Mouse (Mus musculus): ENCODE measurements around the gene Txnrd3. TPM values are rescaled to one million over a fixed set of nuclear protein-coding genes. Genes with fewer than 3 reads are reported as not detected.

The Txnrd3 gene
- polyA plus RNA-seq, 1 experiment from 2014 or later, result 9.2 TPM

DNA sequence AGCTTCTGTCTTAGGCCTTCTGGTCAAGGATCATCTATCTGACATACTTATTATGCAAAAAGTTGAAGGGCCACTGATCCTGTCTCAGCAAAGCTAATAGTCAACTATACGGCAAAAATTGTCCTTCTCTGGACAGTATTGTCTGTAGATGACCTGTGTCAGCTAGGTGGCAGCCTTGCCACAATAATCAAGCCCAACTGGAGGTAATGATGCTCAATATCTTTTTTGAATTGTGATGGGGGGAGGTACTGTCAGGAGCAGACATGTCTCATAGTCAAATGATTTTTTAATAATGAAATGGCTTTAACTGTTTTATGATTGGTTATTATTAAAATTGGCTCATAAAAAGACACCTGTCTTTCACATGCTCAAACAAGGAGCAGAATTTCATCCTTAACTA, 40.4 kb downstream of the Txnrd3 start:
- no peaks in the 10 kb centered on the region for H3K27me3 ChIP-seq (replicated peaks; ENCODE audit: low read depth, poor library complexity, severe bottlenecking)
- H3K4me3 ChIP-seq, result no peak overlapping the region
- no peak for DNase-seq (ENCODE audit: low spot score)
- no peak overlapping the region for H3K27ac ChIP-seq (replicated peaks)
- no peaks in the 10 kb centered on the region for H3K4me1 ChIP-seq
- WGBS, result 72% methylated on average over 1 of the region's 1 CpGs
- H3K9me3 ChIP-seq, result no peaks in the 10 kb centered on the region
- no peaks in the 10 kb centered on the region for H3K36me3 ChIP-seq (replicated peaks)

DNA sequence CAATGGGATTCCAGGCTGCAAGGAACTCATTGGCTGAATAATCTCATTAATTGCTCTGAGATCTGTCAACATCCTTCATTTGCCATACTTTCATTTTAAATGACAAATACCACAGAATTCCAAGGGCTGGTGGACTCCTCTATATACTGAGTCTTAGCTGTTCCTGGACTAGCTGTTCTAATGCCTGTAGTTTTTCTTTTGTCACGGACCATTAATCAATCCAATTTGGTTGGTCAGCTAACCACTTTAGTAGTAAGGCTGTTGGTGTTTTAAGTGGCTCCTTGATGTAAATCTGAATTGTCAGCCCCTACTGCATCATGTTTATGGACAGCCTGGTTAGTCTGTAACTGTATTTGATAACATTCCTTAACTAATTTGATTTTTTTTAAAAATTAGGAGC, 43.3 kb downstream of the Txnrd3 start:
- H3K4me3 ChIP-seq, result no peak overlapping the region
- H3K27me3 ChIP-seq (replicated peaks; ENCODE audit: low read depth, poor library complexity, severe bottlenecking), result no peaks in the 10 kb centered on the region
- DNase-seq (ENCODE audit: low spot score), result no peak
- H3K4me1 ChIP-seq, result no peaks in the 10 kb centered on the region
- WGBS, result 70% methylated on average over 1 of the region's 1 CpGs
- no peak overlapping the region for H3K27ac ChIP-seq (replicated peaks)
- H3K9me3 ChIP-seq, result no peaks in the 10 kb centered on the region
- no peaks in the 10 kb centered on the region for H3K36me3 ChIP-seq (replicated peaks)

DNA sequence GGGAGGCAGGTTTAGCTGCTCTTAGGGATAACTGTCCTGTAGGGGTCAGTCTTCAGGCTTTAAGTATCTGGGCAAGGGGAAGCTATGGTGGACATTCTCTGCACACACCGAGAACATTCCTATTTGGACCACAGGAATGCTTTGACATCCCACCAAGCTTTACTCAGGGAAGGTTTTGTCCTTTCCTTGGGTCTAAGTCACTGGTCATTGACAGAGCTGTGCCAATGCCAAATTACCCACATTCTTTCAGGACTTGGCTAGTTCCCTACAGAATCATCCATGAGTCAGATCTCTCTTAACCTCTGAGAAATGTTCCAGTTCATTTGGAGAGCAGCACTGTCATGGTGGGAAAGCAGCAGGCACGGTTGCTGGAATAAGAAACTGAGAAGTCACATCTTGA, 62.8 kb downstream of the Txnrd3 start:
- Histone ChIP-seq H3K9me3 (no peaks in the 10 kb centered on the region; the same call in 1 of the 2 replicates), H3K4me3 (no peak overlapping the region), H3K36me3 (replicated peaks) (no peaks in the 10 kb centered on the region), H3K27ac (replicated peaks) (no peak overlapping the region), H3K27me3 (replicated peaks; ENCODE audit: low read depth, poor library complexity, severe bottlenecking) (no peaks in the 10 kb centered on the region), H3K4me1 (no peaks in the 10 kb centered on the region)
- DNase-seq (ENCODE audit: low spot score), result no peak
- WGBS, result 84% methylated on average over 2 of the region's 2 CpGs

DNA sequence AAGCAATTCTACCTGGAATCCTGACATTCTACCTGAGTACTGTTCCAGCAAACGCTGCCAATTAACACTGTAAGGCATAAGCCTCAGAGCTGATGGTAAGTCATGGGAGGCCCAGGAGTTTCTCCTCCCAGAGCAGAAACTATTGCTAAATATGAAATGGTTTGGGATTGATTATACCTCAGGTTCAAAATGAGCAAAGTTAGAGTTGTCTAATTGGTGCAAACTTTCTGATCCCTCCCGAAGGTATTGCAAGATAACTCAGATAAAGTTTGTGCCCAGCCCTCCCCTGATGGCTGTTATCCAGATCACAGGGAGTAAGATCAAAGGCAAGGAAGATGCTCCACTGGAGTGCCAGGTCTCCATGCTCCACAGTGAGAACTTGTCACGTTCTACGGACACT, 63.5 kb downstream of the Txnrd3 start, which contains the start of gene Vmn1r40:
TSS of gene Vmn1r40 (plus strand) at position 301 of the 400 bp plus-strand sequence.
- Histone ChIP-seq H3K9me3 (no peaks in the 10 kb centered on the region; the same call in 1 of the 2 replicates), H3K4me1 (no peaks in the 10 kb centered on the region), H3K4me3 (no peak within 1 kb of the TSS), H3K27ac (replicated peaks) (no peak within 1 kb of the TSS), H3K36me3 (replicated peaks) (no peaks in the 10 kb centered on the region), H3K27me3 (replicated peaks; ENCODE audit: low read depth, poor library complexity, severe bottlenecking) (no peaks in the 10 kb centered on the region)
- WGBS, result 84% methylated on average over 4 of the region's 4 CpGs
- DNase-seq (ENCODE audit: low spot score), result no peak

DNA sequence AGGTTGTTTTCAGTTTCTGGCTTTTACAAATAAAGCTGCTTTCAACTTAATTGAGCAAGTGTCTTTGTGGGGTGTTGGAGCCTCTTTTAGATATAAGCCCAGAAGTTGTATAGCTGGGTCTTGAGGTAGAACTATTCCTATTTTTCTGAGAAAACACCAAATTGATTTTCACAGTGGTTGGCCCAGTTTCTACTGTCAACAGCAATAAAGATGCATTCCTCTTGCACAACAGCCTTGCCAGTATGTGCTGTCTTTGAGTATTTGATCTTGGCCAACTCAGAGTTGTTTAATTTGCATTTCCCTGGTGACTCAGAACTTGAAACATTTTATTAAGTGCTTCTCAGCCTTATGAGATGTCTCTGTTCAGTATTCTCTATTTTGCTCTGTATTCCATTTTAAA, 74.3 kb downstream of the Txnrd3 start:
- Histone ChIP-seq H3K4me3 (no peak overlapping the region), H3K9me3 (no peaks in the 10 kb centered on the region), H3K4me1 (no peaks in the 10 kb centered on the region), H3K36me3 (replicated peaks) (no peaks in the 10 kb centered on the region), H3K27me3 (replicated peaks; ENCODE audit: low read depth, poor library complexity, severe bottlenecking) (no peaks in the 10 kb centered on the region), H3K27ac (replicated peaks) (no peak overlapping the region)
- no peak for DNase-seq (ENCODE audit: low spot score)

Other genes starting within 250 kb of the Txnrd3 start
- gene Chchd6, start 48.3 kb upstream of the Txnrd3 start, polyA plus RNA-seq (2016; fragmentation: Nextera tagmentation; extraction: Ambion mirVana), result 66.8 and 74.1 TPM in 2 replicates
- gene Vmn1r40, start 63.6 kb downstream of the Txnrd3 start, polyA plus RNA-seq (2016; fragmentation: Nextera tagmentation; extraction: Ambion mirVana), result not detected in 2 replicates
- gene Vmn1r41, start 96.8 kb downstream of the Txnrd3 start, polyA plus RNA-seq (2016; fragmentation: Nextera tagmentation; extraction: Ambion mirVana), result not detected in 2 replicates
- not detected in 2 replicates for gene Vmn1r42, start 232.4 kb downstream of the Txnrd3 start, polyA plus RNA-seq (2016; fragmentation: Nextera tagmentation; extraction: Ambion mirVana)
- gene Vmn1r43, start 232.4 kb downstream of the Txnrd3 start, polyA plus RNA-seq (2016; fragmentation: Nextera tagmentation; extraction: Ambion mirVana), result not detected in 2 replicates
- not detected in 2 replicates for gene Vmn1r44, start 239.7 kb downstream of the Txnrd3 start, polyA plus RNA-seq (2016; fragmentation: Nextera tagmentation; extraction: Ambion mirVana)